Mouse (Mus musculus) erythroblast, embryonic 14.5 days (primary cell): Measurements from ENCODE around the gene Rhox2f.
"Not testable (repeated sequence)": the region's sequence is repeated elsewhere in the genome, so short reads cannot be mapped to it uniquely, and the experiment has no call there.

Source experiments
- GATA1 ChIP-seq: IDR thresholded peaks from 2 replicates; pipeline ENCODE4 v1.6.1; 2012; ENCODE audit warnings: low read length, inconsistent platforms, mixed read lengths
- TAL1 ChIP-seq: IDR thresholded peaks from 3 replicates; pipeline ENCODE4 v1.6.1; 2012; ENCODE audit warnings: low read length, inconsistent platforms, mixed read lengths

DNA sequence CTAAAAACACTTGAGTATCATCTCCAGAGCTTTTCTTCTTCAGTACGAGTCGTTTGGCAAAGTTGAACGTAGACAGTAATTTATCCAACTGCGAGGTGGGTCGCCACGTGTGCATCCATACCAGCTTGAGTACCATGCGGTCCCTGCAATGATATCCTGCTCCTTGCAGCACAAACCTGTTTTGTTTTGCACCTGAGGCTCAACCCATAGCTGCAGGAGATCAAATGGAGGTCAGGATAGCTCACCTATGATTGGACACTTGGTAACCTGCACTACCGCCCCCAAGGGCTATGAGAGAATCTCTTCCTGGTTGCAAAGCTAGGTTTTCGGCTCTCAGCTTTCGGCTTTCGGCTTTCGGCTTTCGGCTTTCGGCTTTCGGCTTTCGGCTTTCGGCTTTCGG, 14.1 kb upstream of the Rhox2f start, which contains the start of gene Rhox4e:
- not testable (repeated sequence) for TF ChIP-seq GATA1, TAL1
